Mouse (Mus musculus) bone marrow macrophage, adult 2 months (primary cell): ENCODE results near the gene Kdm4b.

Experiments used
- CTCF ChIP-seq: IDR thresholded peaks from 2 replicates; pipeline ENCODE4 v1.5.1; 2012; ENCODE audit warnings: low read depth, mild to moderate bottlenecking, low read length, moderate library complexity
- POLR2A ChIP-seq: IDR thresholded peaks from 2 replicates; pipeline ENCODE4 v1.6.1; 2012; ENCODE audit warnings: mild to moderate bottlenecking, low read depth, low read length, borderline replicate concordance

DNA sequence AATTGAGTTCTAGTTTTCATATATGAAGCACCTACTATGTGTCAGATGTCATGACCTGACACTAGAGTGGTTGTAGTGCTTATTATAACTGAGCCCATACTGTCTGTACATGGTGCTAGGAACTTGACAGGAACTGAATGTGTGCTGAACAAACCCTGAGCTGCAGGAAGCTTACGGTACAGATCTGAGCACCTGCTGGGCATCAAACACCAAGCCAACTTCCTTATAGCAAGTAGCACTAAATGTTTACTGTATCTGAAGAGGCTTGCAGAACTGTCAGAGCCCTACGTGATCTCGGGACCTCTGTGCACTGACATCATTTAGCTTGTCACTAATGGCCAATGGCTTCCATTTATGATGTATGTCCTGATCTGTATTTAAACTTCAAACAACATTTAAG lies 105.7 kb downstream of the Kdm4b start:
- no peak for TF ChIP-seq POLR2A
- TF ChIP-seq CTCF: no peak
